Mouse (Mus musculus) midbrain, postnatal 0 days (tissue): ENCODE measurements around the gene Cnot2. TPM values are rescaled to one million over a fixed set of nuclear protein-coding genes. Genes with fewer than 3 reads are reported as not detected.

Source experiments
- ATAC-seq: fragments of 200-750 bp; cut with Nextera tagmentation; 2 replicates; pipeline ENCODE4 v1.8.0; 2017; ENCODE audit warnings: moderate number of reproducible peaks, mild to moderate bottlenecking, moderate TSS enrichment, moderate library complexity; ENCODE audit not compliant: low FRiP score
- DNase-seq: peaks from one replicate; pipeline ENCODE4 v3.0.0-alpha.2; 2015; ENCODE audit warnings: low spot score
- H3K27ac ChIP-seq: fragments of 300-500 bp; sonication (generic); 2 replicates; pipeline ENCODE4 v1.5.1; 2014; ENCODE audit warnings: low read depth, mild to moderate bottlenecking, low read length, mixed read lengths
- H3K27me3 ChIP-seq: fragments of 300-500 bp; sonication (generic); 2 replicates; pipeline ENCODE4 v1.6.1; 2014; ENCODE audit warnings: low read length, control low read depth, mixed read lengths; ENCODE audit not compliant: insufficient read depth
- H3K36me3 ChIP-seq: fragments of 300-500 bp; sonication (generic); 2 replicates; pipeline ENCODE4 v1.6.1; 2014; ENCODE audit warnings: low read length, control low read depth, mixed read lengths; ENCODE audit not compliant: insufficient read depth
- H3K4me1 ChIP-seq: fragments of 300-500 bp; sonication (generic); 2 replicates; pipeline ENCODE4 v1.6.1; 2014; ENCODE audit warnings: mild to moderate bottlenecking, control low read depth, antibody characterized with exemption, low read length, mixed read lengths; ENCODE audit not compliant: insufficient read depth
- H3K4me2 ChIP-seq: fragments of 300-500 bp; sonication (generic); 2 replicates; pipeline ENCODE4 v1.6.1; 2014; ENCODE audit warnings: low read depth, mild to moderate bottlenecking, low read length, mixed read lengths; ENCODE audit not compliant: poor library complexity, severe bottlenecking
- H3K4me3 ChIP-seq: fragments of 300-500 bp; sonication (generic); 2 replicates; pipeline ENCODE4 v1.5.1; 2014; ENCODE audit warnings: low read depth, mild to moderate bottlenecking, low read length, moderate library complexity
- H3K9ac ChIP-seq: fragments of 300-500 bp; sonication (generic); replicated peaks from 2 replicates; pipeline ENCODE4 v1.6.1; 2014; ENCODE audit warnings: mild to moderate bottlenecking, low read length, moderate library complexity, mixed read lengths; ENCODE audit not compliant: poor library complexity, severe bottlenecking
- H3K9me3 ChIP-seq: fragments of 300-500 bp; sonication (generic); 2 replicates; pipeline ENCODE4 v1.6.1; 2016; ENCODE audit warnings: low read length, control low read depth
- CTCF ChIP-seq: IDR thresholded peaks from 2 replicates; pipeline ENCODE4 v1.5.1; 2016; ENCODE audit warnings: antibody characterized with exemption, mild to moderate bottlenecking
- WGBS: fragments of 180-500 bp; shearing (Covaris S2); extraction: QIAGEN DNeasy Blood & Tissue Kit; methylation state at CpG from one replicate; pipeline ENCODE4 v1.1.7; 2014; 5-methylcytosine and 5-hydroxymethylcytosine counted together
- polyA plus RNA-seq: library from polyadenylated mRNA; unstranded; fragments of >200 nt; fragmentation: Nextera tagmentation; extraction: Ambion mirVana; gene quantifications from 2 replicates; pipeline ENCODE4 v1.2.1, GENCODE M21; 2015
- total RNA-seq: library from RNA; depleted of rRNA; stranded (reverse); fragments of >200 nt; gene quantifications from 2 replicates; pipeline ENCODE4 v1.2.3, GENCODE M21; 2014

Cnot2 gene
- total and polyA plus RNA-seq, 2 experiments from 2014 or later: 65.5 to 80.2 TPM

DNA sequence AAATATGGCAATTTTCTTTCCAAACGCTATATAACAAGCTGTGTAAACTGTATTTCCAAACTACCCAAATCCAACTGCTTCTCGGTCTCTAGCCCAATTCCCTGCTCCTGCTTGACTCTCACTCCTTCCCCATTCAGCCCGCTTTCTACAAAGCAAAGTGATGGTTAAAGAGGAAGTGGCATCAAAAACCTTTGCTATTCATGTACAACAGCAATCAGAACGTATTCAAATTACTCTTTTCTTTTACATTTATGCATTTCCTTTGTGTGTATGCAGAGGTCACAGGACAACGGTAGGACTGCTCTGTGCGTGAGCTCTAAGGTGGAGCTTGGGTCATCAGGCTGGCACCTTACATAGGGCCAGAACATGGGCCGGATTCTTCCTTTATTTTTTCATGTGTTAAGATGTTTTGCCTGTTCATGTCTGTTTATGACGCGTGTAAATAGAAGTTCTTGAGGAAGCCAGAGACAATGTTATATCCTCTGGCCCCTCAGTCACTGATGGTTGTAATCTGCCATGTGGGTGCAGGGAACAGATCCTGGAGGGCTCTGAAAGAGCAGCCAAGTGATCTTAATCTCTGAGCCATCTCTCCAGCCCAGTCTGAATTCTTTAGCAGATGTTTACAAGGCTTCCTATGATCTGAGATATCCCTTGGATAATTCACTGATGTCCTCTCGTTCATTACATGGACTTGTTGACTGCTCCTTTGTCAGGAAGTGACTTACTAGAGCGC lies 68.6 kb downstream of the Cnot2 start:
- Histone ChIP-seq H3K9ac (no peak overlapping the region), H3K4me3 (no peak overlapping the region), H3K27ac (no peak overlapping the region), H3K36me3 (no peaks in the 10 kb centered on the region), H3K9me3 (no peaks in the 10 kb centered on the region), H3K4me1 (no peaks in the 10 kb centered on the region), H3K4me2 (no peak overlapping the region), H3K27me3 (no peaks in the 10 kb centered on the region)
- DNase-seq (no peak), ATAC-seq (no peak)
- TF ChIP-seq CTCF: no peak
- 85% methylated on average over 11 of the region's 11 CpGs for WGBS

DNA sequence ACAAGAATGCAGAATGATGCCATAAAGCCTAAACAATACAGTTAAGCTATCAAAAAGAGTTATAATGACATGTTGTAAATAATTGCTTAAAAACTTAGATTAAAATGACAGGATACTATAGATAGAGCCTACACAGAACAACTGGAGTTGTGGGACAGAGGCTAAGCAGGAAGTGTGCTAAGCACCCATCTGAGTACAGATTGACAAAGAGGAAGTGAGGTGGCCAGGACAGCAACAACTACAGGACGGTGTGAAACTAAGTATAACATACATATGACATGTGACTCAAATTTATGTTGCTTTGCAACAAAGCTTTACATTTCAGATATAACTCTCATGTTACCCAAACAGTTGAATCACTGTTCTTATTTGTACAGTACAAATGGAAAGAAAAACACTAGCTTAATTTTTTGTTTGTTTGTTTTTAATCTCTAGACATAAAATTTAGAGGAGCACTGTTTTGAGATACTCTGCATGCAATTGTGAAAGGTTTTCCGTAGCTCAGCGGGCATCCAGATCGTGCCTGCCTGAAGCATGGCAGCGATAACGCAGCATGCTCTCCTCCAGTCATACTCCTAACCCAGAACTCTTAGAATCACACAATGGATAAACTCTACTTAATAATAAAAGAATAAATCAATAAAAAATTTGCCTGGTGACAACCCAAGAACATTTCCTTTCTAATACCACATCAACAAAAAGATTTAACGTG lies 75.9 kb downstream of the Cnot2 start:
- WGBS: 79% methylated on average over 7 of the region's 7 CpGs
- Histone ChIP-seq H3K27ac (no peak overlapping the region), H3K4me3 (no peak overlapping the region), H3K27me3 (no peaks in the 10 kb centered on the region), H3K4me1 (no peaks in the 10 kb centered on the region), H3K4me2 (no peak overlapping the region), H3K9me3 (no peaks in the 10 kb centered on the region), H3K36me3 (no peaks in the 10 kb centered on the region), H3K9ac (no peak overlapping the region)
- DNase-seq (no peak), ATAC-seq (no peak)
- TF ChIP-seq CTCF: no peak

DNA sequence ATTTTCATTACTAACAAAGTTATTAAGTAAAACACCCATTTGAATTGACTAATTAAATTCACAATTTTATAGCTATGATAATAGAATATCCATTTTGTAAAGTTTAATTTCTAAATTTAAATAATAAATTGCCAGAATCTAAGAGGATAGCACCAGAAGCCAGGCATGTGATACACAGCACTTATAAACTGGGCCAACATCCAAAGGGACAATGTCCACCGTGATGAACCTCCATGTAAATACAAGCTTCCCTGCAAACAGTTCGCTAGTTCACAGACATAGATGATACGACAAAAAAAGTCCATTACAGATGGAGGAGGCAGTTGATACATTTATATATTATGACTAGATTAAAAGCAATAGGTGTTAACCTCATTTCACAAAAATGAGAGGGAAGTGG lies 88.5 kb downstream of the Cnot2 start:
- no peak overlapping the region for H3K4me3 ChIP-seq
- no peak for TF ChIP-seq CTCF

DNA sequence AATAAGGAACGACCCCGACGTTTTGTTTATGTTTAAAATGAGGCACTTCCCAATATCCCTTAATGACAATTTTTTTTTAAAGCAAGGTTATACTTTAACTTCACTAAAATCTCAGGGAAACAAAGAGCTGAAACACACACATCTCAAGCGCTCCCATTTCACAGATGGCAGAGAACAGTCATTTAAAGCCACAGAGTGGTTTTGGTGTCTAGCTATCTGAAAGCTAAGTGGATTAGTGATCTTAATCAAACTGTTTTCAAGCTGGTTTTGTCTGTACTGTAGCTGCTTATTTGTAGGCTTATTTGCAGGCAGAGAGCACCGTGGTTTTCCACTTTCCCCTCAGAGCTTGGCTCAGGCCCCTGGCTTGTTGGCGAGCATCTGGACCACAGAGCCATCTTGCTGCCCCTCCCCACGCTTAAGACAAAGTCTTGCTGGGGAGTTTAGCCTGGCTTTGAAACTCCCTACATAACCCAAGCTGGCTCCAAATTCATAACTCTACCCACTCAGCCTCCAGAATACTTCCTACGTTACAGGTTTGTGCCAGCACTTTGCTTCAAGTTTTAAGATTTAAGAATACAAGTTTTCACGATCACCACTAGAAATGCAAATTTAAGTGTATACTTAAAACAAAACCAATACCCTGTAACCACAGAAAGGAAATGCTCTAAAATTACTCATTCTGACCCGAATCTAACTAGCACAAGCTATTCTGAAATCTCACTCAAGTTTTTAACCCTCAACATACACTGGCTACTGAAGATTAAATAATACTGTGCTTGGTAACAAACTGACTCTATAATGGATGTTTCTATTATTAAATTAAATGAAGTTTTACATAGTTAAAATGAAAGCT lies 94.2 kb downstream of the Cnot2 start:
- Histone ChIP-seq H3K27me3 (no peaks in the 10 kb centered on the region), H3K4me2 (no peak overlapping the region), H3K4me3 (no peak overlapping the region), H3K36me3 (peaks cover 9% of the 10 kb centered on the region; the same call in 1 of the 2 replicates), H3K9me3 (no peaks in the 10 kb centered on the region), H3K27ac (no peak overlapping the region), H3K4me1 (no peaks in the 10 kb centered on the region), H3K9ac (no peak overlapping the region)
- no peak for ATAC-seq
- DNase-seq: peak; percentile 25
- 82% methylated on average over 10 of the region's 10 CpGs for WGBS
- TF ChIP-seq CTCF: no peak

More for the DNA sequence above, 88.5 kb downstream of the Cnot2 start:
- H3K27me3 ChIP-seq: no peaks in the 10 kb centered on the region
- DNase-seq: no peak
- no peak overlapping the region for H3K9ac ChIP-seq
- H3K4me2 ChIP-seq: no peak overlapping the region
- peaks cover 12% of the 10 kb centered on the region for H3K36me3 ChIP-seq
- no peaks in the 10 kb centered on the region for H3K9me3 ChIP-seq
- WGBS: 90% methylated on average over 3 of the region's 3 CpGs
- no peak overlapping the region for H3K27ac ChIP-seq
- no peak for ATAC-seq
- H3K4me1 ChIP-seq: no peaks in the 10 kb centered on the region

DNA sequence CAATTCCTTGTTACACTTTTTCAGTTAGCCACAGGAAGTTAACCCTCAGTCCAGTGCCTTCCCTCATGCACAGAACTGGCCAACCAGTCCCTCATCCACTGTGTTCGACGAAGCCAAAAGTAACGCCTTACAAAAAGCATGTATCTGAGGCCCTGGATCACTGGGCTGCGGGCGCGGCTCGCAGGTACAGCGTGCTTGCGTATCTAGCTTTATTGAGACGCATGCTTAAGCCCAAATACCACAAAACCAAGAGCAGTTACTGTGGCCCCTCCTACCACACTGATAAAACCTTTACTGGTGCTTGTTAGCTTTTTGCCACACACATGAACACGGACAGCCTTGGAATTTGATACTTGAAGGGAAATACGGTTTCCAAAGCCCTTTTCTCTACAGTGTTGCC lies 99.4 kb downstream of the Cnot2 start:
- ATAC-seq: no peak
- Histone ChIP-seq H3K36me3 (peaks cover 6% of the 10 kb centered on the region; the same call in 1 of the 2 replicates), H3K4me1 (no peaks in the 10 kb centered on the region), H3K4me2 (no peak overlapping the region), H3K27me3 (no peaks in the 10 kb centered on the region), H3K4me3 (no peak overlapping the region), H3K9ac (no peak overlapping the region), H3K27ac (no peak overlapping the region), H3K9me3 (no peaks in the 10 kb centered on the region)
- DNase-seq: no peak
- 93% methylated on average over 12 of the region's 12 CpGs for WGBS
- no peak for TF ChIP-seq CTCF
